Mouse (Mus musculus): ENCODE measurements around the gene Klhl32.

DNA sequence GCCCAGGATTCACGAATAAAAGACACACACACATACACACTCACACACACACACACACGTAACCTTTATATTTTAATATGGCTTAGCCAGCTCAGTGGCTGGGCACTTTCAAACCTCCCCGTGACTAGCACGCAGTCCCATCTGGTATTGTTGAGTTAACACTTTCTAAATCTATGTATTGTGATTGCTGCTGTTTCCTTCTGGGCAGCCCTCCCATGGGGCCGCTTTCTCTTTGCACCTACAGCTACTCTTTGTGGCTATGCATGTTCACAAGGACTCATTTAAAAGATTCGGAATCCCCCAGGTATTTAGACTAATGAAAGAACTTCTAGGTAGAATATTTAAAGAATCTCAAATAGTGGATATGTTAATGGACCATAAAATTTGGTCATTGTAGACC, 249.2 kb downstream of the Klhl32 start:
- no peak for TF ChIP-seq POLR2A (IDR thresholded peaks at IDR 0.05; ENCODE audit: borderline replicate concordance, low read depth, low read length)
- no peak for TF ChIP-seq CTCF (IDR thresholded peaks at IDR 0.05; ENCODE audit: low read depth, low read length)
